Mouse (Mus musculus): Measurements from ENCODE around the gene Hpf1. TPM values are rescaled to one million over a fixed set of nuclear protein-coding genes. Genes with fewer than 3 reads are reported as not detected.

Hpf1 gene
- polyA plus RNA-seq, 2 experiments: 54.9 to 94.5 TPM

DNA sequence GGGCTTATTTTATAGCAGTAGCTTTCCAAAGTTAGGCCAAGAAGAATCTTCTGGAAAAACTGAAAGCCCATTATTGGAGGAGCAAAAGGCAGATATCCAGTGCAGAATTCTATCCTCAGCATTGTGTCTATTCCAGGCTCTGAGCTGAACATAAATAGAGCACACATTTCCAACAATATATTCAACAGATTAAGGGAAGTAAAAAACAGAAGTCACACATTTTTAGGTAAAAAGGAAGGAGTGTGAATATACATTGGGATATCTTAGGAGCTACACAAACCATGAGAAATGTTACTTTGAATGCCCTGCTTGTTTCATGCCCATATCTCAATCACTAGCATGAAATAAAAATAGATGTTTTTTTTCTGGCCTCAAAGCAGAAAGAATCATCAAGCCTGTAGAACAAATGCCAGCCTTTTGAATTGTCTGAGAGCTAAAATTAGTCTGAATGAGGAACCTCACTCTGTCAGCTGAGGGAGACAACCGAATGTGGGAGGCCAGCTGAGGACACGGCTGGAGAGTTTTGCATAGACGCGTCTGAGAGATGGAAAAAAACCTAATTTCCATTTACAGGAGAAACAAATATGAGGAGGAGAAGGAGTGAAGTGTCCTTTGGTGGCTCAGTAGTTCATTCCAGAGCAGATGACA lies 22.6 kb upstream of the Hpf1 start:
- Histone ChIP-seq H3K27me3 (ENCODE audit: control insufficient read depth, insufficient read depth, low read length) (no peaks in the 10 kb centered on the region), H3K9ac (ENCODE audit: low read depth, low read length, severe bottlenecking) (no peak overlapping the region), H3K4me1 (ENCODE audit: control insufficient read depth, insufficient read depth, low read length) (no peaks in the 10 kb centered on the region), H3K9me3 (ENCODE audit: control insufficient read depth, low read length) (no peaks in the 10 kb centered on the region), H3K27ac (replicated peaks; ENCODE audit: low read depth, low read length) (no peak overlapping the region), H3K4me3 (replicated peaks; ENCODE audit: low read length) (no peak overlapping the region), H3K4me2 (replicated peaks; ENCODE audit: low read depth, low read length, severe bottlenecking) (no peak overlapping the region), H3K36me3 (ENCODE audit: control insufficient read depth, insufficient read depth, low read length) (no peaks in the 10 kb centered on the region)
- no peak for DNase-seq (ENCODE audit: low spot score)
- no peak for TF ChIP-seq POLR2A (IDR thresholded peaks at IDR 0.05; ENCODE audit: borderline replicate concordance, extremely low read depth, insufficient read depth, insufficient read length)
- ATAC-seq (ENCODE audit: low FRiP score, low read depth): no peak
- 79% methylated on average over 4 of the region's 4 CpGs for WGBS

GRCm38 (mm10) chr8:60868236-60868965 lies 21.8 kb upstream of the Hpf1 start:
- no peaks in the 10 kb centered on the region for H3K27me3 ChIP-seq (ENCODE audit: control insufficient read depth, insufficient read depth, low read length)
- WGBS: 82% methylated on average over 4 of the region's 4 CpGs
- no peaks in the 10 kb centered on the region for H3K4me1 ChIP-seq (ENCODE audit: control insufficient read depth, insufficient read depth, low read length)
- no peak for TF ChIP-seq POLR2A (IDR thresholded peaks at IDR 0.05; ENCODE audit: borderline replicate concordance, extremely low read depth, insufficient read depth, insufficient read length)
- H3K9me3 ChIP-seq (ENCODE audit: control insufficient read depth, low read length): no peaks in the 10 kb centered on the region
- H3K36me3 ChIP-seq (ENCODE audit: control insufficient read depth, insufficient read depth, low read length): no peaks in the 10 kb centered on the region
- H3K9ac ChIP-seq (ENCODE audit: low read depth, low read length, severe bottlenecking): no peak overlapping the region
- no peak overlapping the region for H3K4me3 ChIP-seq (replicated peaks; ENCODE audit: low read length)
- ATAC-seq (ENCODE audit: low FRiP score, low read depth) (no peak), DNase-seq (ENCODE audit: low spot score) (no peak)
- H3K27ac ChIP-seq (replicated peaks; ENCODE audit: low read depth, low read length): no peak overlapping the region
- H3K4me2 ChIP-seq (replicated peaks; ENCODE audit: low read depth, low read length, severe bottlenecking): no peak overlapping the region

DNA sequence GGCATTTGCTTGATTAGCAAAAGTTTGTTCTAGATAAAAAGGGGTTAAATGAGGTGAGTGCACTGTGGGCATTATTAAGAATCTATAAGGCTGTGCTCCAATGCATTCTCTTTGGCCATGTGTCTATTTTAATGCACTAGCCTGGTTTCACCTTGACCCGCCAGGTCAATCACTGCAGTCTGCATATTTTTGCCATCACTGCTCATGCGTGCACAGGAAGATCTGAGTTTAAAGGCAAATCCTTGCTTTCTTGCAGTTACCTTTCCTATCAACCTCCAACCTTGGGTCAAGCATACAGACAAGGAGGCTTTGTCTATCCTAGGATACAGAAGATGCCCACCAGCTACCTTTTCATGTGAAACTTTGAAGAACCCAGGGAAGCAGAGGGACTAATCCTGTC lies 20.5 kb upstream of the Hpf1 start:
- no peak for ATAC-seq (ENCODE audit: low FRiP score, low read depth)
- 86% methylated on average over 2 of the region's 2 CpGs for WGBS
- Histone ChIP-seq H3K36me3 (ENCODE audit: control insufficient read depth, insufficient read depth, low read length) (no peaks in the 10 kb centered on the region), H3K27ac (replicated peaks; ENCODE audit: low read depth, low read length) (no peak overlapping the region), H3K4me2 (replicated peaks; ENCODE audit: low read depth, low read length, severe bottlenecking) (no peak overlapping the region), H3K4me1 (ENCODE audit: control insufficient read depth, insufficient read depth, low read length) (no peaks in the 10 kb centered on the region), H3K9ac (ENCODE audit: low read depth, low read length, severe bottlenecking) (no peak overlapping the region), H3K4me3 (replicated peaks; ENCODE audit: low read length) (no peak overlapping the region), H3K9me3 (ENCODE audit: control insufficient read depth, low read length) (no peaks in the 10 kb centered on the region), H3K27me3 (ENCODE audit: control insufficient read depth, insufficient read depth, low read length) (no peaks in the 10 kb centered on the region)
- TF ChIP-seq POLR2A (IDR thresholded peaks at IDR 0.05; ENCODE audit: borderline replicate concordance, extremely low read depth, insufficient read depth, insufficient read length): no peak
- DNase-seq (ENCODE audit: low spot score): no peak

DNA sequence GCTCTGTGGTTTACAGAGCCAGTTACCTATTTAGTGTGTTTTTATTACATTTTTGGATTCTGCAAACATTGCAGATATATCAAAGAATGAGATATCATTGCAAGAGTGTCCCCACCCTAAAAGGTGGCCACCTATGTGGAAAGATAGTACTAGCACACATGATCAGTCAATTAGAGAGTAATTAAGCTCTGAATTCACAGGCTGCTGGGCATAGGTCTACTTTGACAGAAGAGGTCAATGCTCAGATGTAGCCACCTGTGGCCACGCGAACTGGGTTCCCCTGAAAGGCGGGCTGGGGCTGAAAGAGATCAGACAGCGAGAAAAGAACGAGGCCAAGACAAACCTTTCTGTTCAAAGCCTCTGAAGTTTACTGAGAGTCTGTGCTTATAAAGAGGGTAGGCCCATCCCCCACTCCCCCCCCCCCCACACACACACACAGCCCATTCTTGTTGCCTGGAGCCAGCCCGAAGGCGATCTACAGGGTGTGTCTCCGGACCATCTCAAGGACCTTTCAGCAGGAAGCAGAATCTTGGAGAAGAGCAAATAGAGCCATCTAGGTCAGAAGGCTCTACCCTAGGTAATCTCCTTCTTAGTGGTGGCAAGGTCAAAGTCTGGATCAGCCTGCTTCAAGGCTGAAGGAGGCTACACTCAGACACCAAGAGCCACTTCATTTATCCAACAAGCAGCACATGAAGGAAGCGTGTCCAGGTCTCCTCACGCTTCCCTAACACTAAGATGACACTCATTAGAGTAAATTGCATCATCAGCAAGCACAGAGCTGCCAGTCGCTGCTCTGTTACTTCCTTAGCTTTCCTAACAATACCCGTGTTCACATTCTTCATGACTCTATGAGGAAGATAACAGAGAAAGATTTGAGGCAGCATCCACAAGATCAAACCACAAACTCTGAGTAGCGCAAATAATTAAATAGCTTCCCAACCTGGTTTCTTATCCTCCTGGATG lies 19.7 kb upstream of the Hpf1 start:
- DNase-seq (ENCODE audit: low spot score) (no peak), ATAC-seq (ENCODE audit: low FRiP score, low read depth) (no peak)
- no peaks in the 10 kb centered on the region for H3K4me1 ChIP-seq (ENCODE audit: control insufficient read depth, insufficient read depth, low read length)
- H3K27ac ChIP-seq (replicated peaks; ENCODE audit: low read depth, low read length): no peak overlapping the region
- H3K36me3 ChIP-seq (ENCODE audit: control insufficient read depth, insufficient read depth, low read length): no peaks in the 10 kb centered on the region
- no peak overlapping the region for H3K4me3 ChIP-seq (replicated peaks; ENCODE audit: low read length)
- H3K27me3 ChIP-seq (ENCODE audit: control insufficient read depth, insufficient read depth, low read length): no peaks in the 10 kb centered on the region
- H3K4me2 ChIP-seq (replicated peaks; ENCODE audit: low read depth, low read length, severe bottlenecking): no peak overlapping the region
- H3K9ac ChIP-seq (ENCODE audit: low read depth, low read length, severe bottlenecking): no peak overlapping the region
- WGBS: 84% methylated on average over 13 of the region's 13 CpGs
- H3K9me3 ChIP-seq (ENCODE audit: control insufficient read depth, low read length): no peaks in the 10 kb centered on the region
- no peak for TF ChIP-seq POLR2A (IDR thresholded peaks at IDR 0.05; ENCODE audit: borderline replicate concordance, extremely low read depth, insufficient read depth, insufficient read length)

- WGBS: 75% methylated on average over 2 of the region's 2 CpGs
- Histone ChIP-seq H3K36me3 (ENCODE audit: control insufficient read depth, insufficient read depth, low read length) (no peaks in the 10 kb centered on the region), H3K9me3 (ENCODE audit: control insufficient read depth, low read length) (no peaks in the 10 kb centered on the region), H3K4me2 (replicated peaks; ENCODE audit: low read depth, low read length, severe bottlenecking) (no peak overlapping the region), H3K27me3 (ENCODE audit: control insufficient read depth, insufficient read depth, low read length) (no peaks in the 10 kb centered on the region), H3K9ac (ENCODE audit: low read depth, low read length, severe bottlenecking) (no peak overlapping the region), H3K4me3 (replicated peaks; ENCODE audit: low read length) (no peak overlapping the region), H3K4me1 (ENCODE audit: control insufficient read depth, insufficient read depth, low read length) (no peaks in the 10 kb centered on the region), H3K27ac (replicated peaks; ENCODE audit: low read depth, low read length) (no peak overlapping the region)
- DNase-seq (ENCODE audit: low spot score) (no peak), ATAC-seq (ENCODE audit: low FRiP score, low read depth) (no peak)
- TF ChIP-seq POLR2A (IDR thresholded peaks at IDR 0.05; ENCODE audit: borderline replicate concordance, extremely low read depth, insufficient read depth, insufficient read length): no peak
These were observed 11.6 kb upstream of the Hpf1 start for GRCm38 (mm10) chr8:60878617-60879016.

Measured in limb, embryonic 14.5 days (tissue).